Mouse (Mus musculus): ENCODE measurements around the gene Slc18b1.

GRCm38 (mm10) chr10:23826516-23826915, 29.7 kb downstream of the Slc18b1 start:
- no peak for TF ChIP-seq CTCF (IDR thresholded peaks at IDR 0.05; ENCODE audit: borderline replicate concordance, insufficient read depth, low read depth, low read length)
- TF ChIP-seq POLR2A (IDR thresholded peaks at IDR 0.05; ENCODE audit: borderline replicate concordance, insufficient read depth, low read length), result no peak

Data from cerebellum, adult 2 months (tissue).